Mouse (Mus musculus) splenic B cell, adult 2 months (primary cell): ENCODE results near the gene N4bp3.
"Not testable (repeated sequence)": the region's sequence is repeated elsewhere in the genome, so short reads cannot be mapped to it uniquely, and the experiment has no call there.

Source experiments
- DNase-seq: peaks from one replicate; pipeline ENCODE4 v3.0.0-alpha.2; 2011; ENCODE audit warnings: low read depth, low spot score
- H3K27me3 ChIP-seq: 2 replicates; pipeline ENCODE4 v1.6.1; 2012; ENCODE audit warnings: mild to moderate bottlenecking, low read length, moderate library complexity, mixed read lengths; ENCODE audit not compliant: control insufficient read depth, poor library complexity, insufficient read depth, severe bottlenecking
- H3K36me3 ChIP-seq: 2 replicates; pipeline ENCODE4 v1.6.1; 2012; ENCODE audit warnings: mild to moderate bottlenecking, low read length, moderate library complexity, mixed read lengths; ENCODE audit not compliant: control insufficient read depth, poor library complexity, insufficient read depth, severe bottlenecking

N4bp3 gene

GRCm38 (mm10) chr11:51627425-51627824 lies 23.2 kb downstream of the N4bp3 start:
- DNase-seq: no peak
- H3K27me3 ChIP-seq: no peaks in the 10 kb centered on the region
- H3K36me3 ChIP-seq: peaks cover 18% of the 10 kb centered on the region

- DNase-seq: no peak
- Histone ChIP-seq H3K27me3 (no peaks in the 10 kb centered on the region), H3K36me3 (peaks cover 18% of the 10 kb centered on the region)
Observed at GRCm38 (mm10) chr11:51625187-51625820, 25.3 kb downstream of the N4bp3 start.

- H3K27me3 ChIP-seq: no peaks in the 10 kb centered on the region
- DNase-seq: no peak
- H3K36me3 ChIP-seq: peaks cover 13% of the 10 kb centered on the region
Observed at GRCm38 (mm10) chr11:51622971-51623491, 27.6 kb downstream of the N4bp3 start.

GRCm38 (mm10) chr11:51621776-51622175 lies 28.9 kb downstream of the N4bp3 start:
- no peak for DNase-seq
- Histone ChIP-seq H3K27me3 (no peaks in the 10 kb centered on the region), H3K36me3 (peaks cover 7% of the 10 kb centered on the region)

- Histone ChIP-seq H3K27me3 (no peaks in the 10 kb centered on the region), H3K36me3 (peaks cover 7% of the 10 kb centered on the region)
- DNase-seq: no peak
Observed at GRCm38 (mm10) chr11:51620084-51620483, 30.6 kb downstream of the N4bp3 start.

- Histone ChIP-seq H3K36me3 (peaks cover 7% of the 10 kb centered on the region), H3K27me3 (no peaks in the 10 kb centered on the region)
- peak; percentile 93 for DNase-seq
Observed at GRCm38 (mm10) chr11:51619409-51620060, 31.1 kb downstream of the N4bp3 start, which contains the start of gene Nhp2. Gene Nhp2, plus strand, starts transcription at chr11:51619735.

GRCm38 (mm10) chr11:51618894-51619408 lies 31.7 kb downstream of the N4bp3 start:
- Histone ChIP-seq H3K36me3 (peaks cover 7% of the 10 kb centered on the region), H3K27me3 (no peaks in the 10 kb centered on the region)
- no peak for DNase-seq

GRCm38 (mm10) chr11:51617693-51618092 lies 32.9 kb downstream of the N4bp3 start:
- Histone ChIP-seq H3K36me3 (peaks cover 2% of the 10 kb centered on the region; the same call in 1 of the 2 replicates), H3K27me3 (no peaks in the 10 kb centered on the region)
- peak; percentile 87 for DNase-seq

- DNase-seq, H3K36me3 ChIP-seq, H3K27me3 ChIP-seq: not testable (repeated sequence)
Observed at GRCm38 (mm10) chr11:51616113-51616512, 34.5 kb downstream of the N4bp3 start.

GRCm38 (mm10) chr11:51615601-51616000 lies 35.0 kb downstream of the N4bp3 start:
- Histone ChIP-seq H3K27me3 (no peaks in the 10 kb centered on the region), H3K36me3 (no peaks in the 10 kb centered on the region)
- peak; percentile 70 for DNase-seq

- DNase-seq: no peak
- Histone ChIP-seq H3K36me3 (no peaks in the 10 kb centered on the region), H3K27me3 (no peaks in the 10 kb centered on the region)
Observed at GRCm38 (mm10) chr11:51615129-51615528, 35.5 kb downstream of the N4bp3 start.

GRCm38 (mm10) chr11:51614256-51614655 lies 36.4 kb downstream of the N4bp3 start:
- no peak for DNase-seq
- Histone ChIP-seq H3K36me3 (no peaks in the 10 kb centered on the region), H3K27me3 (no peaks in the 10 kb centered on the region)

- not testable (repeated sequence) for DNase-seq, H3K27me3 ChIP-seq, H3K36me3 ChIP-seq
Observed at GRCm38 (mm10) chr11:51609940-51610339, 40.7 kb downstream of the N4bp3 start.

- Histone ChIP-seq H3K27me3 (no peaks in the 10 kb centered on the region), H3K36me3 (peaks cover 4% of the 10 kb centered on the region; the same call in 1 of the 2 replicates)
- DNase-seq: no peak
Observed at GRCm38 (mm10) chr11:51609266-51609909, 41.3 kb downstream of the N4bp3 start.
